Mouse (Mus musculus): Measurements from ENCODE around the gene Tldc2.

The Tldc2 gene

GRCm38 (mm10) chr2:157078059-157078792, 8.6 kb upstream of the Tldc2 start:
- no peak for DNase-seq (ENCODE audit: low spot score in 2 of 2)

GRCm38 (mm10) chr2:157078793-157079700, 7.8 kb upstream of the Tldc2 start, which contains the start of gene Soga1:
TSS of gene Soga1 (minus strand) at chr2:157079254.
- DNase-seq (ENCODE audit: low spot score in 2 of 2): peak; percentile 60 to 79

GRCm38 (mm10) chr2:157079701-157080180, 7.1 kb upstream of the Tldc2 start:
- no peak for DNase-seq (ENCODE audit: low spot score in 2 of 2)

- DNase-seq (ENCODE audit: low spot score in 2 of 2): no peak
Observed at GRCm38 (mm10) chr2:157081331-157081730, 5.5 kb upstream of the Tldc2 start.

GRCm38 (mm10) chr2:157081960-157082359, 4.9 kb upstream of the Tldc2 start:
- no peak for DNase-seq (ENCODE audit: low spot score in 2 of 2)

- no peak for DNase-seq (ENCODE audit: low spot score in 2 of 2)
Observed at GRCm38 (mm10) chr2:157084831-157085585, 1.8 kb upstream of the Tldc2 start.

- DNase-seq (ENCODE audit: low spot score in 2 of 2): no peak
Observed at GRCm38 (mm10) chr2:157087536-157088317, 872 bp downstream of the Tldc2 start.

GRCm38 (mm10) chr2:157092024-157092423, 5.2 kb downstream of the Tldc2 start:
- DNase-seq (ENCODE audit: low spot score in 2 of 2): no peak

GRCm38 (mm10) chr2:157095005-157095755, 8.3 kb downstream of the Tldc2 start:
- DNase-seq (ENCODE audit: low spot score in 2 of 2): peak; percentile 51 to 72

- DNase-seq (ENCODE audit: low spot score in 2 of 2): no peak
Observed at GRCm38 (mm10) chr2:157099532-157100318, 12.9 kb downstream of the Tldc2 start.

GRCm38 (mm10) chr2:157100319-157100605, 13.4 kb downstream of the Tldc2 start:
- DNase-seq (ENCODE audit: low spot score in 2 of 2): no peak

- no peak for DNase-seq (ENCODE audit: low spot score in 2 of 2)
Observed at GRCm38 (mm10) chr2:157101650-157102049, 14.8 kb downstream of the Tldc2 start.

GRCm38 (mm10) chr2:157102256-157102655, 15.4 kb downstream of the Tldc2 start:
- DNase-seq (ENCODE audit: low spot score in 2 of 2): no peak

- no peak for DNase-seq (ENCODE audit: low spot score in 2 of 2)
Observed at GRCm38 (mm10) chr2:157104454-157104853, 17.6 kb downstream of the Tldc2 start.

- no peak for DNase-seq (ENCODE audit: low spot score in 2 of 2)
Observed at GRCm38 (mm10) chr2:157108236-157108635, 21.4 kb downstream of the Tldc2 start.

GRCm38 (mm10) chr2:157116964-157117363, 30.1 kb downstream of the Tldc2 start:
- no peak for DNase-seq (ENCODE audit: low spot score in 2 of 2)

- DNase-seq (ENCODE audit: low spot score in 2 of 2): no peak
Observed at GRCm38 (mm10) chr2:157118556-157118955, 31.7 kb downstream of the Tldc2 start.

GRCm38 (mm10) chr2:157119075-157119474, 32.2 kb downstream of the Tldc2 start:
- no peak for DNase-seq (ENCODE audit: low spot score in 2 of 2)

- DNase-seq (ENCODE audit: low spot score in 2 of 2): no peak
Observed at GRCm38 (mm10) chr2:157121766-157122165, 34.9 kb downstream of the Tldc2 start.

- DNase-seq (ENCODE audit: low spot score in 2 of 2): no peak
Observed at GRCm38 (mm10) chr2:157125246-157125645, 38.4 kb downstream of the Tldc2 start.
